Mouse (Mus musculus) erythroblast, embryonic 14.5 days (primary cell): ENCODE data around the gene Irf7.

Source experiments
- GATA1 ChIP-seq: IDR thresholded peaks from 2 replicates; pipeline ENCODE4 v1.6.1; 2012; ENCODE audit warnings: low read length, inconsistent platforms, mixed read lengths
- TAL1 ChIP-seq: IDR thresholded peaks from 3 replicates; pipeline ENCODE4 v1.6.1; 2012; ENCODE audit warnings: low read length, inconsistent platforms, mixed read lengths

GRCm38 (mm10) chr7:141231111-141231510, 35.2 kb downstream of the Irf7 start:
- no peak for TF ChIP-seq TAL1
- no peak for TF ChIP-seq GATA1
